Mouse (Mus musculus): ENCODE results near the gene Tmem42.

GRCm38 (mm10) chr9:123006071-123006470 is 15.1 kb upstream of the Tmem42 start:
- no peak for TF ChIP-seq ZC3H11A (IDR thresholded peaks at IDR 0.05; ENCODE audit: borderline replicate concordance, low read depth, low read length)
- TF ChIP-seq MAFK (IDR thresholded peaks at IDR 0.05; ENCODE audit: insufficient read depth, low read depth, low read length) = no peak
- TF ChIP-seq CHD2 (IDR thresholded peaks at IDR 0.05; ENCODE audit: low read depth, low read length) = no peak

Data from ES-E14 (cell line).